Mouse (Mus musculus): ENCODE measurements around the gene Tmem81.

Tmem81 gene

GRCm38 (mm10) chr1:132519734-132520133, 13.7 kb downstream of the Tmem81 start:
- no peak for DNase-seq (ENCODE audit: low spot score in 2 of 2)

DNA sequence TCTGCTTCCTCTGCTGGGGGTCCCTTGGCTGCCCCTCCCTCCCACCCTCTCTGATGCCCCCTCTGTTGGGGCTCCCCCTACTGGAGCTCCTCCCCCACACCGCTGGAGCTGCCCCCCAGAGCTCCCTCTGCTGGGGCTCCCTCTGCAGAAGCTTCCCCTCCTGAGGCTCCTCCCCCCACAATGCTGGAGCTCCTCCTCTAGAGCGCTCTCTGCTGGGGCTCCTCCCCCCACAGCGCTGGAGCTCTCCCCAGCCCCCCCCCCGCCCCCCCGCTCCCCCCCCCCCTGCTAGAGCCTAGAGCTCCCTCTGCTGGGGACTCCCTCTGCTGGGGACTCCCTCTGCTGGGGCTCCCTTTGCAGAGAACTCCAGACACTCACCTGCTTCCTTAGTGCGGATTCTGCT, 14.7 kb downstream of the Tmem81 start:
- DNase-seq (ENCODE audit: low spot score in 2 of 2): no peak

- no peak for DNase-seq (ENCODE audit: low spot score in 2 of 2)
Observed at GRCm38 (mm10) chr1:132523048-132523447, 17.0 kb downstream of the Tmem81 start.

DNA sequence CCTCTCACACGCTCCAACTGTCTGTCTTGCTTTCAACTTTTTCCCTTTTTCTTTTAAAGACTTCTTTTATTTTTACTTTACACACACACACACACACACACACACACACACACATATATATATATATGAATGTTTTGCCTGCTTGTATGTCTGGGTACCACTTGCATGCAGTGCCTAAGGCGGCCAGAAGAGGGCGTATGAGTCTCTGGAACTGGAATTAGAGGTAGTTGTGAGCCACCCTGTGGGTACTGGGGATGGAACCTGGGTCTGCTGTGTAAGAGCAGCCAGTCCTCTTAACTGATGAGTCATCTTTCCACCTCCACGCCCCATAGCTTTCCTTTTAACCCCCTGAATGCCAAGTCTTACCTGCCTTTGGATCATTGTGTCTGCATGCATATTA, 17.9 kb downstream of the Tmem81 start:
- no peak for DNase-seq (ENCODE audit: low spot score in 2 of 2)

DNA sequence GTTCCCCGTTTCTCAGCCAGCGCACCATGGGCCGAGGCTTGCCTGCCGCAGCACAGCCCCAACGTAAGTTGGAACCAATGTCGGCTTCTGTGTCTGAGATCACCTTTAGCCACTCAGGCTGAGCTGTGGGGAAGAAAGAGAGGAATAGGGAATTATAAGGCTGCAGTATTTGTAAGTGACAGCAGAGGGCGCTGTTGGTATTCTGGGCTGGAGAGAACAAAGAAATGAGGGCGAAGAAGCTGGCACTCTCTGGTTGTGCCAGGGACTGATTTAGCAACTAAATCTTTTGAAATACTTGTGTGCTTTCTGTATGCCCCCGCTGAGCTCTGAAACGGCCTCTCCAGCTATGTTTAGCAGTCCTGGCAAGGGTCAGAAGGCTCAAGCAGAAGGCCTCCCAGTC, 19.8 kb downstream of the Tmem81 start:
- DNase-seq (ENCODE audit: low spot score in 2 of 2): peak; percentile 50 to 64

DNA sequence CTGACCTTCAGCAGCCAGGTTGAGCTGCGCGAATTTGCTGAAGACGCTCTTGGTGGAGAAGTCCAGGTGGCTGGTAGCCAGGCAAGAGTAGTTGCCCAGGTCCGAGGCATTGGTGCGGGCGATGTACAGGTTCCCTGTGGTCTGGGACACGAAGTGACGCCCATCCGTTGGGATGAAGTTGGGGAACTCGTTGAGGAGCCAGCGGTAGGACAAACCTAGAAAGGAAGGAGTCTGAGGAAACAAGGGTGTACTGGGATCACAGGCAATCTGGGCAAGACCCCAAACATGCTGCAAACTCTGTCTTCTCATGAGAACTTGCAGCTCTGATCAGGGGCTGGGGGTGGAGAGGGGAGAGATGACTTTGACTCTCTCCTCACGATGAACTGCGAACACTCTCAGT, 22.0 kb downstream of the Tmem81 start:
- no peak for DNase-seq (ENCODE audit: low spot score in 2 of 2)

DNA sequence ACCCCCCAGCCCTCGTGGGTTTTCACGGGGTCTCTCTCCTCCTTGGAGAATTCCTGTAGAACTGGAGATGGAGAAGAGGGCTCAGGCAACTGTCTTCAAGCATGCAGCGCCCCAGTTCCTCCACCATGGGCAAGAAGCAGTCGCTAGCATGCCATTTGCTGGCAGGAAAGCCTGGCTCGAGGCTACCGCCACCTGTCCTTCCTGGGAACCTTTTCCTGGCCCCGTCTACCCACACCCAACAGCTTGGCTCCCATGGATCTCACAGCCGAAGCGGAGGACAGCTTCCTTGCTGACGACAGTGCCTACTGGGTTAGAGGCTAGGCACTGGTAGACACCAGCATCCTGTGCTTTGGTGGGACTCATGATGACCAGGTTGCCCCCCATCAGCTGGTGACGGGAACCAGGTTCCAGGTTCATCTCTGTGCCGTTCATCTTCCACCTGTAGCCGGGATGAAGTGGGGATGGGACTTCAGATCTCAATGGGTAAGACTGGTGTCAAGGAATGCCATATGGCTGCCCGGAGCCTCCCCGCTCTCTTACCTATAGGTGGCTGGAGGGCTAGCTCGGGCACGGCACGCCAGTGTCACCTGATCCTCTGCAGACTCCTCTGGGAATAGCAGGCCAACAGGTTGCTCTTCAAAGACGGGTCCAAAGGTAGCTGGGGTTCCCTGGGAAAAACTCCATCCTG, 22.8 kb downstream of the Tmem81 start:
- DNase-seq (ENCODE audit: low spot score in 2 of 2): no peak

DNA sequence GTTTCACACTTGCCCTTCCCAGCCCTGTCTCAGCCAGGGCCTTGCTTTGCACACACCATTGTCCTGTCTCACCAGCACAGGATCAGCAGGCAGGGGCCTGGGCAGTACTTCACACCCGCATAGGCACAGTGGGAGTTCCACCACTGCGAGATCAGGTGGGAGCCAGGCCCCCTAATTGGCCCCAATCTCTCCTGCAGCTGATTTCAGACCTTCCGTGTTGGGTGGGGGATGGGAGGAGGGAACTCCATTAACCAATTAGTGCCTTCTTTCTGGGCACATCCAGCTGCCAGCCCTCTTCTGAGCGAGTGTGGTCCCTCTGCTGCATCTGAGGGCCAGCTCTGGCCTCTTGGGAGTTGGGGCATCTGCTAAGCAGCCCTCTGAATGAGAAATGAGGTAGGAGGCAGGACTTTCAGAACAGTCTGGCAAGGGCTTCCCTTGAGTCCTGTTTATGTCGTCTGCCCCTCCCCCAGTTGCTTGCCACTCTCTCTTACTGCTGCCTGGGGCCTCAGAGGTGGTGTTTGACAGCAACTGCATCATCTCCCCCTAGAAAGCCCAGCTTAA, 24.7 kb downstream of the Tmem81 start:
- no peak for DNase-seq (ENCODE audit: low spot score in 2 of 2)

- no peak for DNase-seq (ENCODE audit: low spot score in 2 of 2)
Observed at GRCm38 (mm10) chr1:132532521-132532920, 26.5 kb downstream of the Tmem81 start.

DNA sequence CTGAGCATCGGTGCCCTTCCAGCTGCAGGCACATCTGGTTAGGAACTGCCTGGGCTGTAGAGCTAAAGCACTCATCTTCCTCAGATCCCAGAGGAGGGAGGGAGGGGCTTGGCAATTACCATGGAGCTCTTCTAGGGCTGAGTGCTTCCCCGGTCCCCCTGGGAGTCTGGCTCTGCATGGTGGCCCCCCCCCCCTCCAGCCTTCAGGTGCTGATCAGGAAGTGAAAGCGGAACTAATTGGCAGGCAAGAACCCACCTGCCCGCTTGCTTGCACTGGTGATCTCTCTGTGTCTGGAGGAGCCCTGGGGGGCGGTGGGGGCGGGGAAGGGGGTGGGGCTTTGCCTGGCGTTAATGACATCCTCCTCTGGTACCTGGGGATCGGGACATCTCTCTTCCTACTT, 27.8 kb downstream of the Tmem81 start:
- DNase-seq (ENCODE audit: low spot score in 2 of 2): no peak

DNA sequence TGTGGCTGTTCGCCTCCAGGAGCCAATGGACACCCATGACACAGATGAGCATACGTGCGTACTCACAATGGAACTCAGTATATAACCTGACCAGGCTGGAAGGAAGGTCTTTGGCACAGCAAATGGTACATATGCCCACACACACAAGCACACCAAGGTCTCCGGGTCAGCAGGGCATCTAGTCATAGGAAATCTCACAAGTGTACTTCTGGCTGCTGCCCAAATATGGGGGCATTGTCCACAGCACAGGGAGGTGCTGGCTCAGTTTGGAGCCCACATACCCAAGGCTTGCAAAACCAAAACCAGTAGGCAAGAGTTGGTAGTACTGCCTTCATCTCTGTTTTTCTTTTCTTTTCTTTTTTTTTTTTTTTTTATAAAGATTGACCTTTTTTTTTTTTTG, 29.5 kb downstream of the Tmem81 start:
- no peak for DNase-seq (ENCODE audit: low spot score in 2 of 2)

GRCm38 (mm10) chr1:132536416-132536815, 30.4 kb downstream of the Tmem81 start:
- DNase-seq (ENCODE audit: low spot score in 2 of 2): no peak

- DNase-seq (ENCODE audit: low spot score in 2 of 2): no peak
Observed at GRCm38 (mm10) chr1:132537736-132538135, 31.7 kb downstream of the Tmem81 start.

DNA sequence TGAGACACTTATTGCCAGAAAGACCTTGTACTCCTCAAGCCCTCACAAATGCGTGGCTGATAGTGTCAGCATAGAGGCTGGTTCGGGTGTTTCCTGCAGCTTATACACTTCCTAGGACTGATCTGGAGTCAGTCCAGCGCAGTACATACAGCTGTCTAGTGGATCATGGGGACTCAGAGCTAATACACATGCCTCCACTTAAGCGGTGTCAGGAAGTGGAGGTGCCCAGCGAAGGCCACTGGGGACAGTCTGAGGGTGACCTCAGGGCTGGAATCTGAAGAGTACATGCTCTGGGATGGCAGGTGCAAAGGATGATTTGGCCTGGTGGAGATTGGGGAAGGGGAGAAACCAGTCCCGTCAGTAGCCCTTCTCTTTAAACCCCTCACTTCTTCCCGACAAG, 34.7 kb downstream of the Tmem81 start:
- DNase-seq (ENCODE audit: low spot score in 2 of 2): no peak

GRCm38 (mm10) chr1:132541171-132541823, 35.3 kb downstream of the Tmem81 start:
- DNase-seq (ENCODE audit: low spot score in 2 of 2): no peak

GRCm38 (mm10) chr1:132541824-132542599, 36.0 kb downstream of the Tmem81 start:
- no peak for DNase-seq (ENCODE audit: low spot score in 2 of 2)

GRCm38 (mm10) chr1:132542762-132543306, 36.8 kb downstream of the Tmem81 start, which contains the start of gene Cntn2:
Gene Cntn2 (minus strand): TSS chr1:132543256.
- DNase-seq (ENCODE audit: low spot score in 2 of 2): peak; percentile 69 to 72

DNA sequence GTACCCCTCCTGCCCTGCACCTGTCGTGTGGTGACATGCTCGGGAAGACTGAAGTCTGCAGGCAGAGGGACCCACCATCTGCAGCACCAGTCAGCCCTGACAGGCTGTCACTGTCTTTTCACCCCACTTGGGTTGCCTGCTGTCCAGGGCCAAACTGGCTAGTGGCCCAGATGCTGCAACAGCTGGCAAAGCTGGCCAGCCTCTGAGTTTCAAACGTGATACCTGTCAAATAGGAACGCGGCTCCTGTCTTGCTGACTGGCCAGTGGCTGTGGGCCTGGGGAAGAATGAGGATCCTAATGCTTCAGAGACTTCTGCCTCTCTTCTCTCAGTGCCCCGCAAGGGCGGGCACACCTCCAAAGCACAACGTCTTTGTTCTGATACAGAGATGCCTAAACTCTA, 37.8 kb downstream of the Tmem81 start:
- no peak for DNase-seq (ENCODE audit: low spot score in 2 of 2)

GRCm38 (mm10) chr1:132557901-132558631, 52.0 kb downstream of the Tmem81 start:
- no peak for DNase-seq (ENCODE audit: low spot score in 2 of 2)

Data from right cerebral cortex, postnatal 36 days (tissue).